Mouse (Mus musculus): ENCODE results near the gene Acsbg2.
A peak's percentile ranks its signal among the peaks of the same experiment; 100 is the strongest.

Gene Acsbg2

DNA sequence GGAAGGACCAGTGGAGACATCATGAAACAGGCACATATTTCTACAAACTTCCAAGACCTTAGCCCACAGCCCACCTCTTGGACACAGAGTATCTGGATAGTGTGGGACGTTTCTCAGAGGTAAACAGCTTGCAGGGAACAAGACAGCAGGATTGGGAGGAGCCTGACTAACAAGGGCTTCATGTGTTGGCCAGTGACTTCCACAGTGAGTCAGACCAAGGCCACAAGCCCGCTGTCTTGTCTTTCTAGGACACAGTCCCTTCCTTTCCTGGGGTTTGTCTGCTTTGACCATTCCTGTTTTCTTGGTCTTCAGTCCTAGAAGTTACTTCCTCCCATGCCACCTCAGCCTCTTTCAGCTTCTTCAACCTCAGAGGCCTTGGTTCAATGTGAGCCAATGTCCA, 50.9 kb downstream of the Acsbg2 start:
- DNase-seq (ENCODE audit: low read depth, low spot score), result no peak

- no peak for DNase-seq (ENCODE audit: low read depth, low spot score)
Measured at GRCm38 (mm10) chr17:56822380-56822779, 51.9 kb downstream of the Acsbg2 start.

GRCm38 (mm10) chr17:56819694-56820111, 54.5 kb downstream of the Acsbg2 start:
- DNase-seq (ENCODE audit: low read depth, low spot score), result no peak

DNA sequence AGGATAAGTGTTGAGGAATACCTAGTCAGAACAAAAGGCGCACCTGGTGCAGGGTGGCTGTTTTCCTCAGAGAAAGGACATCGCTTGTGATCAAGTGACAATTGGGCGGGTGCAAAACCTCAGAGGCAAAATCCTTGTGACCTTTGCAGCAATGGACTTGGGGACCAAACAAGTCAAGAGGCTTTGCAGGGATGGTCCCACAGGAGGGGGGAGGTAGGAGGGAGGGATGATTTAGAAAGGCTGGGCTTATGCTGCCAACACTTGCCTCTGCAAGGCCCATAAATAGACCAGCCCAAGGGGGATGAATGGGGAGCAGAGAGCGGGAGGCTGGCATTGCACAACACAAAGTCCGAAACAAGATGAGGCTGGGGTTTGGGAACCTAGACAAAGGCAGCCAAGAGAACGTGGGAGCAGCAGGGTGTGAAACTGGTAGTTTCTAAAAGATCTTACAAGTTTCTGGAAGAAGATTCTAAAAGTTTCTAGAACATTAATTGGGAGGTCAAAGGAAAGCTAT, 55.2 kb downstream of the Acsbg2 start:
- no peak for DNase-seq (ENCODE audit: low read depth, low spot score)

- no peak for DNase-seq (ENCODE audit: low read depth, low spot score)
Measured at GRCm38 (mm10) chr17:56818067-56818636, 56.1 kb downstream of the Acsbg2 start.

DNA sequence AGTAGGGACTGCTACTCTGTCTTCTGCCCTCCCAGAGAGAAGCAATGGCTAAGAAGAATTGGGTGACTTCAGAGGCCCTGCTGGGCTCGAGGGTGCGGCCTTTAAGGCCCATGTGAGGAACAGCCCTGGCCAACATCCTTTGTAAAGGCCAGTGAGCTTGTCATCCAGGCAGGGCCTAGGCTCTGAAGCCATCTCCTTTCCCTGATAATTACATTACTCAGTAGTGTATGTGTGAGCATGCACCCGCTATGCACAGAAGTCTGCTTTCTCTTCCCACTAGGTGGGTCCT, 59.2 kb downstream of the Acsbg2 start:
- DNase-seq (ENCODE audit: low read depth, low spot score), result no peak

DNA sequence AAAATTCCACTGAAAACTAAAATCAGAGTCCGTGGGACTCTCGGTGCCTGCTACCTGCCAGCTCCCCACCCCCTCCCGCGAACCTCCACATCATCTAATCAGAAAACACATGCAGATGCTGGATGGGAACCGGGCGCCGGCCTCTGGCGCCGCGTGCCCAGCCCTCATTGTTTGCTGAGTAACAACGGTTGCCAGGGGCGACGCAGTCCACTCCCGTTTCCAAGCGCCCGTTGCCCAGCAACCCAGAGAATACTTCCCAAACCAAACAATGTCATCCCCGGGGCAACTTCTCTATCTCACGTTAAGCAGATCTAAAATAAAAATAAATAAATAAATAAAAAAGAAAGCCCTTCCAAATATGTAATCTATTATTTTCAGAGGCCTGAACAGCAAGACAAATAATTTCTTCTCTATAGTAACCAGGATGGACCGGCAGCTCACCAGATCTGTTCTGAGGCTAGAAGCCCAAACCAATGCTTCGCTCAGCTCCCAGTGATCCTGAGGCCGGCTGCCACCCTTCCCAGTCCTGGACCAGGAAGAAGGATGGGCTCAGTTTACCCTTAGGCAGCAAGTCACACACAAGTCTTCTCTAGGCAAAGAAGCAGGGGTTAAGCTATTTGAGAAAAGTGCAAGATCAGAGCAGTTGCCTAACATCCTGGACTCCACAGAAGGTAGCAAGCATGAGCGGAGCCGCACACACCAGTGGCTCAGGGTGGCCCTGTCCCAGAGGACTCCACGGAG, 59.8 kb downstream of the Acsbg2 start:
- DNase-seq (ENCODE audit: low read depth, low spot score), result no peak

DNA sequence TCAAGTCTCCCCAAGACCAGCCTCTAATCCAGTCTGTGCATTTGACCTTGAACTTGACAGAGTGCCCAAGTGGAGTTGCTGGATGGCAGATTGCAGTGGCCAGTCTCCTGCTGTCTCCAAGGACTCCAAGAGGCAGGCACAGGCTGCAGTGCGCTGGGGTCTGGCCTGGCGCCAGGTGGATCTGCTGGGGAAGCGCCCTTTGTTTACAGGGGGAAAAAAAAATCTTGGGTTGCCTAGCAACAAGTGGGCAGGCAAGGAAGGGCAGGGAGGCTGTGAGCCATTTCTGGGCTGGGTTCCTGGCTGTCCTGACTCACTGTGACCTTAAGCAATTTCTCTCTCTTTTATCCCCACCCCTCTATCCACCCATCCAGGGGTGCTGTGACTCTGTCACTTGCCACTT, 64.0 kb downstream of the Acsbg2 start:
- DNase-seq (ENCODE audit: low read depth, low spot score), result no peak

- DNase-seq (ENCODE audit: low read depth, low spot score), result peak; percentile 56
Measured at GRCm38 (mm10) chr17:56808518-56808917, 65.7 kb downstream of the Acsbg2 start.

- no peak for DNase-seq (ENCODE audit: low read depth, low spot score)
Measured at GRCm38 (mm10) chr17:56805784-56806183, 68.5 kb downstream of the Acsbg2 start.

- no peak for DNase-seq (ENCODE audit: low read depth, low spot score)
Measured at GRCm38 (mm10) chr17:56804952-56805351, 69.3 kb downstream of the Acsbg2 start.

- DNase-seq (ENCODE audit: low read depth, low spot score), result no peak
Measured at GRCm38 (mm10) chr17:56802065-56802464, 72.2 kb downstream of the Acsbg2 start.

- no peak for DNase-seq (ENCODE audit: low read depth, low spot score)
Measured at GRCm38 (mm10) chr17:56799276-56799675, 75.0 kb downstream of the Acsbg2 start.

DNA sequence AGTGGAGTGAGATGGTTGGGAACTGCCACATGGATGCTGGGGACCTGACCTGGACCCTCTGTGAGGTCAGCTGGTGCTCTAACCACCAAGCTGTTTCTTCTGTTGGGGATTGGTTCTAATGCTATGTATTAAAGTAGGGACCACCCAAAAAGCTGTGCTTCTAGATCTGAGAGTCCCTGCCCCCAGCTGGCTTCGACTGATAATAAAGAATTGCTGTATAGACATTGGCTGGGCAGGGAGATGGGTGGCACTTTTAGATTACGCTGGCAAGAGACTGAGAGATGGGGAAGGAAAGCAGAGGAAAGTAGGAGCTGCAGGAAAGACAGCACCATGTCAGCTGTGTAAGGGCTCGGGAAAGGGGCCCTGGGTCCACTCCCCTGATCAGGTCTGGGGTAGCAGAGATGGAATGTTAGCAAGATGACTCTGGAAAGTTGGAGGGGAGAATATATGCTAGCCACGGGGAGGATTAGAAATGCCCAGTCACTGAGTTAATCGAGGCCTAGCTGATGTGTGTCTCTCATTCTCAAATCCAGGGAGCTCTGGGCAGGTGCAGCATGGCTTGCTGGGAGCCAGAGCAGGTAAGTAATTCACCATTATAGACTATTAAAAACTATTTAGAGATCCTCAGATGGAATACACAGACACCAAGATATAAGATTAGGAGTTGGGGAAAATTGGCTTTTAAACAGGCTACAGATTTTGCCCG, 80.5 kb downstream of the Acsbg2 start:
- no peak for DNase-seq (ENCODE audit: low read depth, low spot score)
